Mouse (Mus musculus): ENCODE measurements around the gene Adgre1.

Gene Adgre1

DNA sequence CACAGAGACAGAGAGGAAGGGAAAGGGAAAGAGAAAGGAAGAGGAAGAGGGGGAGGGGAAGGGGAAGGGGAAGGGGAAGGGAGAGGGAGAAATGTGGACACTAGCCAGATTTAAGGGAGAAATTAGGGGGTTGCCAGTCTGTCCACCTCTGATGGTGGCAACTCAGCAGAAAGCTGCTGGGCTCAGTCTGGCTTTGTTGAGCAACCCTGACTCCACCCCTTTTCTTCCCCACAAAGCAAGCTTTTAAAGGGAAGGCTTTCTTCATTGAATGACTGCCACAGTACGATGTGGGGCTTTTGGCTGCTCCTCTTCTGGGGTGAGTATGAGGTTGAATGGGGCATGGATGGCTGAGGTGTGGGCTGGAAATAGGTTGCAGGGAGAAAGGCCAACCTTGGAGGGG is at the start of gene Adgre1:
Gene Adgre1, plus strand, starts transcription at position 251 of the 400 bp plus-strand sequence.
- in situ Hi-C loops (cut with MboI; ENCODE audit: unreplicated experiment in 2 of 2) = no loop called here

DNA sequence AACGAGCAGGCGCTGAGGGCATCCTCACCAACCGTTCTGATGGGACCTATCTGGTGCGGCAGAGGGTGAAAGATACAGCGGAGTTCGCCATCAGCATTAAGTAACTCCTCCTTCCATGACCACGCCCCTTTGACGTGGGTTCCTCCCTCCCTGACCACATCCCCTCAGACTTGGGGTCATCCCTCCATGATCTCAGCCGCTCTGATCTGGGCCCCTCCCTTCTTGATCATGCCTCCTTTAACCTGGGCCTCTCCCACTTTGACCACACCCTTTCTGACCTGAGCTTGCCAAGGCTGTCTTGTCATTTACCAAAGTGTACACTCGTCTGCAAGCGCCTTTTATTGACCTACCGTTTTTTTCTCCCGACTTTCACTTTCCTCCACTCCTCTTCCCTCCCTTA is 46.7 kb upstream of the Adgre1 start:
- in situ Hi-C loops (cut with MboI; ENCODE audit: unreplicated experiment in 2 of 2) = no loop called here

DNA sequence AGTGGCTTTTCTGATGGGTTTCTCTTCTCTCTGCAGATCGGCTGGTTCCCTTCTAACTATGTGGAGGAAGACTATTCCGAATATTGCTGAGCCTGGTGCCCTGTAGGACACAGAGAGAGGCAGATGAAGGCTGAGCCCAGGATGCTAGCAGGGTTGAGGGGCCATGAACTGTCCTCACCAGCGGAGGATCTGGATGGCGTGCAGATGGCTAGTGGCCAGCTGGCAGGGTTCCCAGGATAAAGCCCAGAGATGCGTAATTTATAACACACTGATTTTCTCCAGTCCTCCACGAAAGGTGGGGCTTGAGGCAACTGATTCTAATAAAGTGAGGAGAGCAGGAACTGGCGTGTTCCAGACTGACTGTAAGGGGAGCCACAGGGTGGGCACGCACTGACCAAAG is 30.9 kb upstream of the Adgre1 start:
- in situ Hi-C loops (cut with MboI; ENCODE audit: unreplicated experiment in 2 of 2) = loop anchor here in 1 of 2 experiments (25.0 kb wide), 2 partner anchors 515 to 1585 kb away; no protein-coding TSS in a partner anchor

DNA sequence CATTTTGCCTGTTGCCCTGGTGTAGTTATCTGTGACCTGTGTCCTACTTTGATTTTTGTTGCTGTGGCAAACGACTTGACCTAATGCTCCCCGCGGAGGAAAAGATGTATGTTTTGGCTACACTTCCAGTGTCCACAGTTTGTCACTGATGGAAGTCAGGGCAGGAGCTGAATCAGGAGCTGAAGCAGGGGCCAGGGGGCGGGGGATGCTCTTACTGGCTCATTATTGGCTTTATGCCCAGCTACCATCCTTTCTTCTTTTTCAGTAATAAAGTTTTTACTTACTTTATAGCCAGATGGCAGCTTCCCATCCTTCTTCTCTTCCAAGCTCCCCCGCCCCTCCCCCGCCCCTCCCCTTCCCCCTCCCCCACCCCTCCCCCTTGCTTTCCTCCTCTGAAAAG is 29.5 kb upstream of the Adgre1 start:
- in situ Hi-C loops (cut with MboI; ENCODE audit: unreplicated experiment in 2 of 2) = loop anchor here in 1 of 2 experiments (25.0 kb wide), 2 partner anchors 517 to 1583 kb away; no protein-coding TSS in a partner anchor

DNA sequence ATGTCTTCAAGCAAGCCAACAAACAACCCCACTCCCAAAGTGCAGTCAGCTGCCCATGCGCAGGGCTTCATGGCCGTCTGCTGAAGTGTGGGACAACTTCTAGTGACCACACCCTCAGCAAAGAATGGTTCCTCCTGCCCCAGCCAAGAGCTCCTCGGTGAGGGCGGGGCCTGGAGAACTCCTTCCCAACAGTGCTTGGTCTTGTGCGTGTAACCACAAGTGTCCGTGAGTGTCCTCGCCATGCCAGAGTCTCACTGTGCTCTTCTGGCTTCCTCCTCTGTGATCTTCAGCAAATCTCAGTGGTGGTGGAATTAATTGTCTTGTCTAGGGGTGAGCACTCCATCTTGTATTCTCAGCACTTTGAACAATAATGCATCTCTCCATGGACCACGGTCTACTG is 27.5 kb upstream of the Adgre1 start:
- in situ Hi-C loops (cut with MboI; ENCODE audit: unreplicated experiment in 2 of 2) = loop anchor here (5.0 to 25.0 kb wide), 7 partner anchors 34 to 1581 kb away; partner anchors contain the start of genes Alkbh7 (in 1 of the 2), Gpr108 (in 1 of the 2) and Trip10 (in 1 of the 2)

DNA sequence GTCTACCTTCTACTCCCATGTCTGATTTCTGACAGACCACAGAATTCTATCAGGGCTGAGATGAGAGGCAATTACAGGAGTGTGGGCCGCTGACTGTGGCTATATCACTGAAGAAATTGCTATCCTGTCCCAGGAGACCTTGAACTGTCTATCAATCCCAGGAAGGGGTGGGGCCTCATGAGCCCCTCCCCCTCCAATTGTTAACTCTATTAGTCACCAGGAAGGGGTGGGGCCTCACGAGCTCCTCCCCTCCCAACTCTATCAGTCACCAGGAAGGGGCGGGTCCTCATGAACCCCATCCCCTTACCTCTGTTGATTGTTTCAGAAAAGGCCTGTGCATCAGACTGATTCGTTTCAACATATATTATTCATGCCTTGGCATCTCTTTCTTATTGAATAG is 26.2 kb upstream of the Adgre1 start:
- in situ Hi-C loops (cut with MboI; ENCODE audit: unreplicated experiment in 2 of 2) = loop anchor here (5.0 to 25.0 kb wide), 7 partner anchors 35 to 1580 kb away; partner anchors contain the start of genes Alkbh7 (in 1 of the 2), Gpr108 (in 1 of the 2) and Trip10 (in 1 of the 2)

DNA sequence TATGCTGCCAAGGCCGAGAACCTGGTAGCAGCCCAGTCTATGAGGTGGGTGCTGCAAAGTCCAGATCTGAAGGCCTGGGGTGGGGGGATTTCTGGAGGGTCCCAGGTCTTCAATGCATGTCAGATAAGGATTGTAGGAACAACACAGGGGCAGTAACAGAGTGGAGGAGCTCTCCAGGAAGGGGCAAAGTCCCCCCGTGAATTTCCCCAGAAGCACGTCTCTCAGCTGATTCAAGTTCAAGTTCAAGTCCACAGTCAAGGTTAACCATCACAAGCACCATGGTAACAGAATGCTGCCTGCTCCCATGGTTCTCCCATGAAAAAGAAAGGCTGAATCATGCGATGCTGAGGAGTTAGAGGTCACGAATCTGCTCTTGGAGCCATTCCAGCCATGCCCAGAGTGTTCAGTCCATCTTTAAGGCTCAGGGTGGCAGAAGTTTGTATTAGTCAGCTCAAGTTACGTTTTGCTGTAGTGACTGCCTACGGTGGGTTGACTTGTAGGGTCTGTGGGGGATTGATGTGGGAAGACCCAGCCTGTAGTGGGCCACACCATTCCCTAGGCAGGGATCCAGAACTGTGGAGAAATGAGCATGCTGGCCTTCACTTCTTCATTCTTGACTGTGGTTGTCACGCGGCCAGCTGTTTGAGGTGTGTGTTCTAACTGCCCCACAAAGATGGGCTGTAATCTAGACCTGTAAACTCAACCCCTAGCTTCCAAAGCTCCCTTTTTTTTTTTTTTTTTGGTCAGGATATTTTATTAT is 24.3 kb upstream of the Adgre1 start:
- in situ Hi-C loops (cut with MboI; ENCODE audit: unreplicated experiment in 2 of 2) = loop anchor here (5.0 to 25.0 kb wide), 7 partner anchors 37 to 1578 kb away; partner anchors contain the start of genes Alkbh7 (in 1 of the 2), Gpr108 (in 1 of the 2) and Trip10 (in 1 of the 2)

DNA sequence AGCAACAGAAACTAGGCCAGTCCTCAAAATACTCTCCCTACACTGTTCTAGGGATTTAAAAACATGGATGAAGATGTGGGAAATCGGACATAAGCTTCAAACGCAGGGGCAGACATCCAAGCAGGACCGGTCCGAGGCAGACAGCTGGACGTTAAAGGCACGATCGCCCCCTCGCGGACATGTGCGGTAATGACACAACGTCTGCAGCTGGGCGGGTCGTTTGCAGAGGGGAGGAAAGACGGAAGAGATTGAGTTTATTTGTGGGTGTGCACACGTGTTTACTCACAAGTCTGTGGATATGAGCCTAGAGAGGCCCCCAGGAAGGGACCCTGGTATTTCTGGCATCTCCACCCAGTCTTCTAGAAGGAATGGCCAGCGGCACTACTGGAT is 23.7 kb upstream of the Adgre1 start:
- in situ Hi-C loops (cut with MboI; ENCODE audit: unreplicated experiment in 2 of 2) = loop anchor here (5.0 to 25.0 kb wide), 10 partner anchors 37 to 1578 kb away; partner anchors contain the start of genes Alkbh7 (in 2 of the 2), Gpr108 (in 1 of the 2) and Trip10 (in 1 of the 2)

DNA sequence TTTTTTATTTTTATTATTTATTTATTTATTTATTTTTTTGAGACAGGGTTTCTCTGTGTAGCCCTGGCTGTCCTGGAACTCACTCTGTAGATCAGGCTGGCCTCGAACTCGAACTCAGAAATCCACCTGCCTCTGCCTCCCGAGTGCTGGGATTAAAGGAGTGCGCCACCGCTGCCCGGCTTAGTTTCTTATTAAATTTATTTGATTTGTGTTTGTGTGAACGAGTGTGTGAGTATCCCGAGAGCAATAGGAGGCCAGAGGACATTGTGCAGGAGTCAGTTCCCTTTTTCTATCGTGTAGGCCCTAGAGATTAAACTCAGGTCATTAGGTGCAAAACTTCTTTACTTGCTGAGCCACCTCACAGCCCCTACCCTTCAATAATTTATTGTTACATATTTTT is 23.3 kb upstream of the Adgre1 start:
- in situ Hi-C loops (cut with MboI; ENCODE audit: unreplicated experiment in 2 of 2) = loop anchor here (5.0 to 25.0 kb wide), 7 partner anchors 118 to 1577 kb away; partner anchors contain the start of gene Alkbh7 (in 1 of the 2)

DNA sequence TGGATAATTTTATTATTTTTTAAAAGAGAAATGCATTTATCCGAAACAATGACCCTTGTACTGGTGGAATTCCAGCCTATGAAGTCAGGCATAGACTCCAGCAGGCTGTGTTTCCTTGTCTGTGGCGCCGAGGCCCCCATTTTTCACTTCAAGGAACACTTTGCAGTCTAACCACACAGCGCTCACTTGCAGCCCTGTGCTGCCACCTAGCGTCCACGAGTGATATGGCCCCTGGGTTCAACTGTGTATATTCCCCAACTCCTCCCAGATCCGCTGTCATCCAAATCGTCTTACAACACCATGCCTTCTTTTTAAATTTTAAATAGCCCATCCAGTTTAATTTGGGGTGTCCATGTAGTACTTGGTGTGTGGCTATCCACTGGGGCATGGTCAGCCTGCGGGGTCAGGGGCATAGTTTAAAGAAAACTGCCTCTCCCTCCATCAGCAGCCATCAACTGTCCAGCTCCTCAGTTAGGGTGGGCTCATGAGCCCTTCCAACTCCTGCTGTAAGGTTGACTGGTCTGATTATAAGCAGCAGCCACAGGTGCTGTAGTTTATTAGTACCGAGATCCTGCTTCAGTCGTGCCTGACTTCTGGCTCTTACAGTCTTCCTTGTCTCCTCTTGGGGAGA is 22.7 kb upstream of the Adgre1 start:
- in situ Hi-C loops (cut with MboI; ENCODE audit: unreplicated experiment in 2 of 2) = loop anchor here (5.0 to 25.0 kb wide), 7 partner anchors 118 to 1577 kb away; partner anchors contain the start of gene Alkbh7 (in 1 of the 2)

DNA sequence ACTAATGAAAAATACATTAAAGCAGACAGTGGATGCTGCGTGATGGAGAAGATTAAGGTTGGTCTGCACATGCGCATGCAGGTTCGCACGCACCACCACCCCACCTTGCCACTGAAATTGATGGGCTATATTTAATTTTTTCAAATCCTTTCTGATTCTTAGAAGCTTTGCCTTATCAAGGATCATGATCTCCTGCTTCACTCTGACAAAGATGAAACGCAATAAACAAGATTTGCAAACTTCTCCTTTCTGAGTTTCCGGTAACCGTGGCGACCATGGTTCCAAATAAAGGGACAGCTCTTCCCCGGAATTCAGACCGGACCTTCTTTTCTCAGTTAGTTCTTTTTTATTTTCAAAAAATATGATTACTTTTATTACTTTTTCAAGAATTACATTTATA is 20.5 kb upstream of the Adgre1 start:
- in situ Hi-C loops (cut with MboI; ENCODE audit: unreplicated experiment in 2 of 2) = loop anchor here (5.0 to 25.0 kb wide), 7 partner anchors 121 to 1574 kb away; partner anchors contain the start of gene Alkbh7 (in 1 of the 2)

DNA sequence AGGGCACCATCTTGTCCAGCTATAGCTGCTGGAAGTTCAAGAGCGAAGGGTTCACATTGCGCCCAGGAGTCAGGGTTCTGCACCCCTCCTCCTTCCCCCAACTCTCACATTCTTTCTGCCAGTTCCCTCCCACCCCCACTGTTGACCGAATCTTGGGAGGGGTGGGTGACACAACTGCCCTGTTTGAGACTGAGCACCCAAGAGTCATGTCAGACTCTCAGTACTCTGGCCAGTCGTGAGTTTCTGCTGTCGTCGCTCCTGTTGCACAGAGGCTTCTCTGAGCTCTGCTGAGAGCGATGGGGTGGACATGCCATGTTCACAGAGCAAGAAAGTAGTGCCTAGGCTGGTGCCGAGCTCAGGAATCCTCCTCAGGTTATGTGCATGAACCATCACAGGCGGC is 19.2 kb upstream of the Adgre1 start:
- in situ Hi-C loops (cut with MboI; ENCODE audit: unreplicated experiment in 2 of 2) = loop anchor here (5.0 to 25.0 kb wide), 7 partner anchors 122 to 1573 kb away; partner anchors contain the start of gene Alkbh7 (in 1 of the 2)

DNA sequence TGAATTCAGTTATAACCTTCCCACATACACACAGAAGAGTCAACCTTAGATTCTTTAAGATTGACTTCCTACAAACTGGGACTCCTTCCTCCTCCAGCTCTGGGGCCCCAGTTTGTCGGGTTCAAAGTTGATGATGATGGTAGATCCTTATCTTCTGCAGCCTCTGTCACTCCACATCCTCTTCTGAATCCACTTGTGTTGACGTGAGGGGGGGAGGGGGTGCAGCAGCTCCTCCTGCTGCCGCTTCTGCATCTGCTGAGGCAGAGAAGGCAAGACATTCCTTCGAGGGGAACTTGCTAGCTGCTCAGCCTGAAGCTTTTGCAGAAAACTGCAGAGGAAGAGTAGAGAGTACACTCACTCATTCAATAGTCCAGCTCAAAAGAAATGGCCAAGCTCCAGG is 16.9 kb upstream of the Adgre1 start:
- in situ Hi-C loops (cut with MboI; ENCODE audit: unreplicated experiment in 2 of 2) = loop anchor here in 1 of 2 experiments (25.0 kb wide), 2 partner anchors 529 to 1571 kb away; no protein-coding TSS in a partner anchor

DNA sequence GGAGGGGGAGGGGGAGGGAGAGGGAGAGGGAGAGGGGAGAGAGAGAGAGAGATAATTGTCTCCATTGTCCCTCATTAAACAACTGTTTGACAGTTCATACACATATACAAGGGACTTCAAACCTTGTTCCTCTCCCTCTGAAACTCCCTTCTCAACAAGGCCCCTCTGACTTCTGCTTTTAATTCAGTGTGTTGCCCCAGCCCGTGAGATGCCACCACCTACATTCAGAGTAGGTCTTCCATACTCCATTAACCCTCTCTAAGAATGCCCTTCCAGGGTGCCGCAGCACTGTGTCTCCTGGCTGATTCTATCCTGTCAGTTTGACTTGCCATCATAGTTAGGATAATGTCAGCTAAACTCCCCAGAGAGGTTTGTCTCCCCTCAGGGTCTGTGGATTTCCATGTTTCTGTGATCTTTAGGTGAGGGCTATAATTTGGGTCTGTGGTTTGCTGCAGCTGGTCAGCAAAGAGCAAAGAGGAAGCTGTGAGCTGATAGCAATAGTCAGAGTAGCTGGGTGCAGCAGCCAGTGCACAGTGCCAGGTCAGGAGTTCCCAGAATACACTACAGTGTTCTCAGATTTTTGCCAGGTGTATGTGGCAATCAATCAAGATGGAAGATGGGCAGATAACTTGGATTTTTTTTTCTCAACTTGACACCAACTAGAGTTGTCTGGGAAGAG is 14.3 kb upstream of the Adgre1 start:
- in situ Hi-C loops (cut with MboI; ENCODE audit: unreplicated experiment in 2 of 2) = loop anchor here in 1 of 2 experiments (25.0 kb wide), 2 partner anchors 532 to 1568 kb away; no protein-coding TSS in a partner anchor

DNA sequence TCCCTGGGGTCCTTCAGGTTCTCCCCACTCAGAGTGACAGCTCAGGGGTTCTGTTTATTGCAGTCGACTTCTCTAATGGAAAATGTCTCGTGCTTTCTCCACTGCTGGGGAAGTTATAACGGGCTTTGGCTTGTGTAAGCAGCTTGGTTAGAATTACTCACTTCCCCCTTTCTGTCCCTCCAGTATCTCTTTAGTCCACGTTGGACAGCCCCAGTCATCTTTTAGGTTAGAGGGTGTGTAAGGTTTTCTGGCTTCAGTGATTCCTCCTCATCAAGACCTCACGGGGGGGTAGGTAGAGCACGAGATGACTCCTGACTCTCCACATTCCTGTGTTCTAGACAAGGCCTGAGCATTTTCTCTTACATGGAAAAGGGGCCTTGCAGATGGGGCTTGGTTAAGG is 11.5 kb upstream of the Adgre1 start:
- in situ Hi-C loops (cut with MboI; ENCODE audit: unreplicated experiment in 2 of 2) = loop anchor here in 1 of 2 experiments (25.0 kb wide), 2 partner anchors 535 to 1565 kb away; no protein-coding TSS in a partner anchor

DNA sequence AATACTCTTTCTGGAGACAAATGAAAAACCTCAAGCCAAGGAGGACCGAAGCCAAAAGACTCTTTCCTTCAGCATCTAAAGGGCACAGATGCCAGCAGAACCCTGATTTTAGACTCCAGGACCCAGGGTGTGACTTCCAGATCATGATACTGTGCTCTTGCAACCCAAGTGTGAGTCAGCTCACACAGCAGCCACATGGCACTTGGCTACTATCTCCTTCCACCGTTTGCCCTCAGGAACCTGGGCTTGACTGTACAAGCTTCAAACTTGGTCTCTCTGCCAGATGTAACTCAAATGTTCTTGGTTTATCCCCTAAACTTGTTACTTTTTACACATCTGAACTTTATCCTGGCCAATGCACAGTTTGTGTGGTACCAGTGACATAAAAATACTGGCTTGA is 10.7 kb upstream of the Adgre1 start:
- in situ Hi-C loops (cut with MboI; ENCODE audit: unreplicated experiment in 2 of 2) = loop anchor here in 1 of 2 experiments (25.0 kb wide), 2 partner anchors 535 to 1565 kb away; no protein-coding TSS in a partner anchor

DNA sequence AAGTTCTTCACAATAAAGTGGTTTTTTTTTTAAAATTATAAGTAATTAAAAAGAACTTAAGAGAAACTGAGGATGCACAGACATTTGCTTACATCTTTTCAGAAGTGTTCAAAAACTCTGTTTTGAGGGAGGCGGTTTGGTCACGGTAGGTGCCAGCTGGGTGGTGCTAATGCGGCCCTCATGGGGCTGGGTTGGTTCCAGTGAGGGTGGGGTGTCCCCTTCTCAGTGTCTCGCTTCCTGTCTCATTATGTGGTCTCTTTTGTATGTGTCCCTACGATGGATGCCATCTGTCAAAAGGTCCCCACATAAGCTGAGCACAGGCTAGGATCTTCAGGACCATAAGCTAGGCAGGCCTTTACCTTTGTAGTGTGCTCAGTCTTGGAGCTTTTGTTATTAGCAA is 9.4 kb upstream of the Adgre1 start:
- in situ Hi-C loops (cut with MboI; ENCODE audit: unreplicated experiment in 2 of 2) = loop anchor here in 1 of 2 experiments (25.0 kb wide), 2 partner anchors 537 to 1563 kb away; no protein-coding TSS in a partner anchor

DNA sequence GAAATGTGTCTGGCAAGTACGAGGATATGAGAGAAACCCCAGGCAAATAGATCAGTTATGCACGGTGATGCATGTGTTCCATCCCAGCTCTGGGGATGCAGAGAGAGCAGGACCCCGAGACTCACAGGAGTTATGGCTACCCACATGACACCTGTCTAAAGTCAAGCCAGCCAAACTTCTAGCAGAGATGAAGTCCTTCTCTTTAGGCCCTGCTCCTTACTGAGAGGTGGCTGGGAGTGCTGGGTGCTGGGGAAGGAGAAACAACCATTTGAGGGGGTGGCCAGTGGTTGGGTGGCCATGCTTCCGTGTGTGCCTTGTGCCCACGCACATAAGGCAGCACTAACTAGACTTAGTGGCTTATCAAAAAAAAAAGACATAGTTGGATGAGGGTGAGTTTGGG is 8.3 kb upstream of the Adgre1 start:
- in situ Hi-C loops (cut with MboI; ENCODE audit: unreplicated experiment in 2 of 2) = no loop called here

DNA sequence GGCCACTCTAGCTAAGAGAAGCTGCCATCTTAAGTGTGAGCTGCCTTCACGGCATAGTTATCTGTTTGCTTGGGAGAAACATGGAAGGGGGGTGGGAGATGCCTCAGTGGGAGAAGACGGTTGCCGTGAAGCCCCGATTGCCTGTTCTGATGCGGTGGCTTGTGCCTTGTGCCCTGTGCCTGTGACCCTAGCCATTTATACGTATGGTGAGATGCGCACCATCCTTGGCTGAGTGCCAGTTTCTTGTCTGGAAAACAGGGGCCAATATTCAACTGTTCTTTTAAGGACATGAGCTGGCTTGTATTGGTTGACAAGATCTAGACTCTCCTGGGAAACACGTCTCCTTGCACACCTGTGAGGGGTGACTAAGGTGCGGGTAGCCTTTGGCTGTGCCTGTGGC is 7.4 kb upstream of the Adgre1 start:
- in situ Hi-C loops (cut with MboI; ENCODE audit: unreplicated experiment in 2 of 2) = no loop called here
